Mouse (Mus musculus) heart, postnatal 4 days (tissue): ENCODE results near the gene Sugct. TPM values are rescaled to one million over a fixed set of nuclear protein-coding genes. Genes with fewer than 3 reads are reported as not detected.
A peak's percentile ranks its signal among the peaks of the same experiment; 100 is the strongest.
"Not testable (repeated sequence)": the region's sequence is repeated elsewhere in the genome, so short reads cannot be mapped to it uniquely, and the experiment has no call there.

ENCODE experiments used
- DNase-seq: peaks from one replicate; pipeline ENCODE4 v3.0.0; 2021
- total RNA-seq, 2 experiments: library from RNA; stranded (reverse); gene quantifications; 2 replicates each; pipeline ENCODE4 v1.2.3; 2021

Sugct gene
- total RNA-seq, 2 experiments from 2014 or later = 1.2 TPM

GRCm38 (mm10) chr13:17603756-17604155 lies 91.6 kb downstream of the Sugct start:
- no peak for DNase-seq

- no peak for DNase-seq
Measured at GRCm38 (mm10) chr13:17585267-17585913, 110.0 kb downstream of the Sugct start.

GRCm38 (mm10) chr13:17584804-17585203 lies 110.5 kb downstream of the Sugct start:
- peak; percentile 18 for DNase-seq

- DNase-seq = peak; percentile 21
Measured at GRCm38 (mm10) chr13:17581684-17582083, 113.7 kb downstream of the Sugct start.

- DNase-seq = no peak
Measured at GRCm38 (mm10) chr13:17559357-17559756, 136.0 kb downstream of the Sugct start.

GRCm38 (mm10) chr13:17536341-17536740 lies 159.0 kb downstream of the Sugct start:
- no peak for DNase-seq

GRCm38 (mm10) chr13:17534871-17535270 lies 160.5 kb downstream of the Sugct start:
- DNase-seq = no peak

GRCm38 (mm10) chr13:17534469-17534868 lies 160.9 kb downstream of the Sugct start:
- DNase-seq = no peak

GRCm38 (mm10) chr13:17511184-17511778 lies 184.1 kb downstream of the Sugct start:
- no peak for DNase-seq

- DNase-seq = no peak
Measured at GRCm38 (mm10) chr13:17494936-17495335, 200.4 kb downstream of the Sugct start.

- no peak for DNase-seq
Measured at GRCm38 (mm10) chr13:17494056-17494574, 201.2 kb downstream of the Sugct start.

- DNase-seq = not testable (repeated sequence)
Measured at GRCm38 (mm10) chr13:17457981-17458380, 237.4 kb downstream of the Sugct start.

GRCm38 (mm10) chr13:17432139-17432916 lies 263.0 kb downstream of the Sugct start:
- DNase-seq = peak; percentile 6

GRCm38 (mm10) chr13:17421875-17422274 lies 273.5 kb downstream of the Sugct start:
- DNase-seq = no peak

GRCm38 (mm10) chr13:17420557-17420956 lies 274.8 kb downstream of the Sugct start:
- DNase-seq = no peak

GRCm38 (mm10) chr13:17342836-17343235 lies 352.5 kb downstream of the Sugct start:
- no peak for DNase-seq

GRCm38 (mm10) chr13:17335885-17336540 lies 359.3 kb downstream of the Sugct start:
- no peak for DNase-seq

- no peak for DNase-seq
Measured at GRCm38 (mm10) chr13:17326863-17327262, 368.5 kb downstream of the Sugct start.

- no peak for DNase-seq
Measured at GRCm38 (mm10) chr13:17301590-17301989, 393.8 kb downstream of the Sugct start.

- DNase-seq = no peak
Measured at GRCm38 (mm10) chr13:17297462-17298005, 397.8 kb downstream of the Sugct start.

- DNase-seq = no peak
Measured at GRCm38 (mm10) chr13:17296912-17297311, 398.4 kb downstream of the Sugct start.

GRCm38 (mm10) chr13:17296460-17296859 lies 398.9 kb downstream of the Sugct start:
- no peak for DNase-seq
